Mouse (Mus musculus): ENCODE measurements around the gene Cntnap1.
A peak's percentile ranks its signal among the peaks of the same experiment; 100 is the strongest.

Gene Cntnap1

GRCm38 (mm10) chr11:101169301-101170107, 819 bp upstream of the Cntnap1 start:
- no peak for DNase-seq (ENCODE audit: low read depth, low spot score)

GRCm38 (mm10) chr11:101170811-101171610, 688 bp downstream of the Cntnap1 start, which contains the start of gene Plekhh3:
TSS of gene Plekhh3 (minus strand) at chr11:101171351.
- peak; percentile 98 for DNase-seq (ENCODE audit: low read depth, low spot score)

GRCm38 (mm10) chr11:101171721-101172433, 1.6 kb downstream of the Cntnap1 start:
- peak; percentile 77 for DNase-seq (ENCODE audit: low read depth, low spot score)

- DNase-seq (ENCODE audit: low read depth, low spot score) = no peak
Observed at GRCm38 (mm10) chr11:101172434-101172815, 2.1 kb downstream of the Cntnap1 start.

GRCm38 (mm10) chr11:101173112-101173511, 2.8 kb downstream of the Cntnap1 start:
- no peak for DNase-seq (ENCODE audit: low read depth, low spot score)

GRCm38 (mm10) chr11:101173631-101174388, 3.5 kb downstream of the Cntnap1 start:
- DNase-seq (ENCODE audit: low read depth, low spot score) = no peak

- DNase-seq (ENCODE audit: low read depth, low spot score) = no peak
Observed at GRCm38 (mm10) chr11:101174389-101174745, 4.0 kb downstream of the Cntnap1 start.

GRCm38 (mm10) chr11:101174851-101175628, 4.7 kb downstream of the Cntnap1 start, which contains the start of gene Ccr10:
TSS of gene Ccr10 (minus strand) at chr11:101175443.
- no peak for DNase-seq (ENCODE audit: low read depth, low spot score)

- no peak for DNase-seq (ENCODE audit: low read depth, low spot score)
Observed at GRCm38 (mm10) chr11:101175636-101176116, 5.4 kb downstream of the Cntnap1 start.

- DNase-seq (ENCODE audit: low read depth, low spot score) = no peak
Observed at GRCm38 (mm10) chr11:101176117-101176691, 5.9 kb downstream of the Cntnap1 start.

GRCm38 (mm10) chr11:101176933-101177773, 6.8 kb downstream of the Cntnap1 start:
- DNase-seq (ENCODE audit: low read depth, low spot score) = no peak

- no peak for DNase-seq (ENCODE audit: low read depth, low spot score)
Observed at GRCm38 (mm10) chr11:101178061-101179058, 8.0 kb downstream of the Cntnap1 start.

- DNase-seq (ENCODE audit: low read depth, low spot score) = no peak
Observed at GRCm38 (mm10) chr11:101179306-101179705, 9.0 kb downstream of the Cntnap1 start.

- no peak for DNase-seq (ENCODE audit: low read depth, low spot score)
Observed at GRCm38 (mm10) chr11:101180261-101180660, 9.9 kb downstream of the Cntnap1 start.

GRCm38 (mm10) chr11:101180846-101181740, 10.8 kb downstream of the Cntnap1 start:
- DNase-seq (ENCODE audit: low read depth, low spot score) = no peak

- no peak for DNase-seq (ENCODE audit: low read depth, low spot score)
Observed at GRCm38 (mm10) chr11:101181961-101182360, 11.6 kb downstream of the Cntnap1 start.
